Mouse (Mus musculus) embryonic fibroblast, embryonic 13.5 days (primary cell): ENCODE data around the gene Atp6v1g1.

Source experiments
- CTCF ChIP-seq: IDR thresholded peaks from 2 replicates; pipeline ENCODE4 v1.5.1; 2011; ENCODE audit warnings: mild to moderate bottlenecking, control low read depth, low read length, moderate library complexity, borderline replicate concordance; ENCODE audit not compliant: insufficient read depth
- POLR2A ChIP-seq: IDR thresholded peaks from 2 replicates; pipeline ENCODE4 v1.6.1; 2011; ENCODE audit warnings: low read depth, mild to moderate bottlenecking, control low read depth, low read length, moderate library complexity

- TF ChIP-seq POLR2A (no peak), CTCF (no peak)
These were observed 17.5 kb downstream of the Atp6v1g1 start for GRCm38 (mm10) chr4:63561861-63562675.
